Mouse (Mus musculus) limb, embryonic 11.5 days (tissue): Measurements from ENCODE around the gene 2610008E11Rik. TPM values are rescaled to one million over a fixed set of nuclear protein-coding genes. Genes with fewer than 3 reads are reported as not detected.

ENCODE experiments used
- ATAC-seq: fragments of 200-750 bp; cut with Nextera tagmentation; 2 replicates; pipeline ENCODE4 v1.8.0; 2017; ENCODE audit warnings: low read depth; ENCODE audit not compliant: insufficient number of reproducible peaks, low FRiP score, low TSS enrichment
- DNase-seq: peaks from one replicate; pipeline ENCODE4 v3.0.0-alpha.2; 2015; ENCODE audit warnings: low spot score
- H3K27ac ChIP-seq: fragments of 300-500 bp; sonication (generic); replicated peaks from 2 replicates; pipeline ENCODE4 v1.5.1; 2014; ENCODE audit warnings: low read depth, mild to moderate bottlenecking, low read length
- H3K27me3 ChIP-seq: fragments of 300-500 bp; sonication (generic); 2 replicates; pipeline ENCODE4 v1.6.1; 2014; ENCODE audit warnings: mild to moderate bottlenecking, low read length, mixed read lengths; ENCODE audit not compliant: control insufficient read depth, insufficient read depth
- H3K36me3 ChIP-seq: fragments of 300-500 bp; sonication (generic); 2 replicates; pipeline ENCODE4 v1.6.1; 2014; ENCODE audit warnings: mild to moderate bottlenecking, low read length, moderate library complexity, mixed read lengths; ENCODE audit not compliant: control insufficient read depth, insufficient read depth
- H3K4me1 ChIP-seq: fragments of 300-500 bp; sonication (generic); 2 replicates; pipeline ENCODE4 v1.6.1; 2014; ENCODE audit warnings: low read length, mixed read lengths; ENCODE audit not compliant: control insufficient read depth, insufficient read depth
- H3K4me2 ChIP-seq: fragments of 300-500 bp; sonication (generic); 2 replicates; pipeline ENCODE4 v1.6.1; 2014; ENCODE audit warnings: low read depth, mild to moderate bottlenecking, moderate library complexity; ENCODE audit not compliant: severe bottlenecking
- H3K4me3 ChIP-seq: fragments of 300-500 bp; sonication (generic); 2 replicates; pipeline ENCODE4 v1.5.1; 2014; ENCODE audit warnings: low read depth, low read length
- H3K9ac ChIP-seq: fragments of 300-500 bp; sonication (generic); 2 replicates; pipeline ENCODE4 v1.6.1; 2014; ENCODE audit warnings: mild to moderate bottlenecking, low read length
- H3K9me3 ChIP-seq: fragments of 300-500 bp; sonication (generic); 2 replicates; pipeline ENCODE4 v1.6.1; 2016; ENCODE audit warnings: low read length; ENCODE audit not compliant: control insufficient read depth
- WGBS: fragments of 180-500 bp; shearing (Covaris S2); extraction: QIAGEN DNeasy Blood & Tissue Kit; methylation state at CpG from one replicate; pipeline ENCODE4 v1.1.7; 2014; 5-methylcytosine and 5-hydroxymethylcytosine counted together
- polyA plus RNA-seq: library from polyadenylated mRNA; unstranded; fragments of >200 nt; fragmentation: Nextera tagmentation; extraction: Ambion mirVana; gene quantifications from 2 replicates; pipeline ENCODE4 v1.2.1, GENCODE M21; 2014

2610008E11Rik gene
- polyA plus RNA-seq, result 46.3 and 48.1 TPM in 2 replicates

DNA sequence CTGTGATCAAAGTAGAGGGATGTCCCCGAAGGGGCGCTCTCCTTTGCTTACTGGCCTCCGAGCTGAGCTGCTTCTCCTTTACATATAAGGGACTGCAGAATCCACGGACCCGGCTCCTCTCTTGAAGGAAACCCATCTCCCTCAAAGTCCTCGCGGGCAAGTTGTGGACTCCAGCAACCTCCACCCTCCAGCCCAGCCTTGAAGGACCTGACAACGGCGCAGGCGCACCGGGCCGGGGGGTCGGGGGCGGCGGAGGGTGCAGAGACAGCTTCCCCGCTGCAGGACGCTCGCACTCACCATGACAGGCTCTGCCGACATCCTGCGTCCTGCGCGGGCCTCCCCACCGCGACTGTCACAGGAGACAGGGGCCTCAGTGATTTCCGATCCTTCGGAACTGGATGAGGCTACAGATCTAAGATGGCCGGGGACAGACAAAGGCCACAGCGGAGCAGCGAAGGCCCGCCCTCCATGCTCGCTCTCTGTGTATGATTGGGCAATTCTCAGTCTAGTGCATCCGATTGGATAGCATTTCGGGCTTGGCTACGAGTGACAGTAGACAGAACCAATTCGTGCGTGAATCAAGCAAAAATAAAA lies at the start of gene 2610008E11Rik:
Gene 2610008E11Rik (minus strand): TSS at position 440 of the 594 bp plus-strand sequence.
- no peaks in the 10 kb centered on the region for H3K4me1 ChIP-seq
- H3K36me3 ChIP-seq, result peaks cover 7% of the 10 kb centered on the region
- peak within 1 kb of the TSS; percentile 84 for H3K27ac ChIP-seq
- H3K4me2 ChIP-seq, result peak within 1 kb of the TSS; percentile 48
- ATAC-seq, result peak; percentile 100
- peak within 1 kb of the TSS; percentile 99 for H3K9ac ChIP-seq
- peak; percentile 92 for DNase-seq
- no peaks in the 10 kb centered on the region for H3K9me3 ChIP-seq
- WGBS, result under 1% methylated on average over 36 of the region's 36 CpGs
- no peaks in the 10 kb centered on the region for H3K27me3 ChIP-seq
- peak within 1 kb of the TSS; percentile 89 for H3K4me3 ChIP-seq

DNA sequence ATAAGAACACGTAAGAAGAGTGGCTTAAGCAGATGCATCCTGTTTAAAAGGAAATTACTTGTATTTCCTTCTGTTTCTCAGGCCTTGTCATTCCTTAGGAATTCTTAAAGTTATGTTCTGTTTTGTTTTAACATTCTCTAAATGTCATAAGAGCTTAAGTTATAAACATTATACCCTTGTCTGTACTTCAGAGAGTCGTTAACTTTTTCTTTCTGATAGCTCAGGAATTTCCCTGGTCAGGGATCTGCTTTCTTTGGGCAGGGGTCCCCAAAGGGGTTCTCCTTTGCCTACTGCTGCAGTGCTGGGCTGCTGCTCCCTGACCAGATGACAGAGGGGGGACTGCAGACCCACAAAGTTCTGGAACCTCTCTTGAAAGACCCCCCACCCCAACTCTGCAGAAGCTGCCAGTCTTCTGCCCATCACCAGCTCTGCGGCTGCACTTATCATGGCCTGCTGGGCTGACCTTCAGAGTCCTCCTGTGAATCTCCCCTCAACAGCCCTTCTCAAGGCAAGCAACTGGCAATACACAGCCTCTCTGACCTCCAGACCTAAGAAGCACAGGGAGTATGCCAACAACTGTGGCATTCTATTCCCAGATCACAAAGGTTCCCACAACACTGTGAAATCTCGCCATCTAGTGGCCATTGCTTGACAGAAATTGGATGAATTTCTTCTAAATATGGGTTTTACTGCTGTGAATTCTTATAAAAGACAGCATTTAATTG lies 18.9 kb upstream of the 2610008E11Rik start:
- Histone ChIP-seq H3K9ac (no peak overlapping the region), H3K4me3 (no peak overlapping the region), H3K4me2 (no peak overlapping the region), H3K9me3 (no peaks in the 10 kb centered on the region), H3K36me3 (no peaks in the 10 kb centered on the region), H3K27ac (0 out of 2 replicates have a peak overlapping the region, but pooled peaks have one; percentile 8), H3K4me1 (no peaks in the 10 kb centered on the region), H3K27me3 (no peaks in the 10 kb centered on the region)
- DNase-seq (peak; percentile 67), ATAC-seq (no peak)
- WGBS, result 47% methylated on average over 4 of the region's 4 CpGs

DNA sequence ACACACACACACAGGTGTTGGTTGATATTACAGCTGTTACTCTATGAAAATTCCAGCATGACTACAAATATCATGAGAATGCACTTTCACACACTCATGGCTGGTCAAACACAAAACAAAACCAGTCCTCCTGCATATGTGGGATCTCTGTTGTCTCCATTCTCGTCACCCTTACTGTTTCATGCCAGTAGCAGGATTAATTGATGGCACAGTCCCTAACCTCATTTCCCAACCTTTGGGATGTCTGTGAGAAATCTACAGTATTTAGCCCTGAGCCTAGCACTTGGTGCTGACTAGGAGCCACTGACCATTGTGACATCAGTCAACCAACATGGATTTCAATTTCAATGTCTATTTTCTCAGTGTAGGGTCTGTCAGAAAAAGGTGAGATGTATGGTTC lies 17.7 kb upstream of the 2610008E11Rik start:
- DNase-seq, result no peak
- Histone ChIP-seq H3K4me2 (no peak overlapping the region), H3K9me3 (no peaks in the 10 kb centered on the region), H3K9ac (no peak overlapping the region), H3K4me1 (no peaks in the 10 kb centered on the region), H3K4me3 (no peak overlapping the region), H3K27ac (no peak overlapping the region), H3K36me3 (no peaks in the 10 kb centered on the region), H3K27me3 (no peaks in the 10 kb centered on the region)
- WGBS, result 68% methylated on average over 1 of the region's 1 CpGs
- no peak for ATAC-seq

DNA sequence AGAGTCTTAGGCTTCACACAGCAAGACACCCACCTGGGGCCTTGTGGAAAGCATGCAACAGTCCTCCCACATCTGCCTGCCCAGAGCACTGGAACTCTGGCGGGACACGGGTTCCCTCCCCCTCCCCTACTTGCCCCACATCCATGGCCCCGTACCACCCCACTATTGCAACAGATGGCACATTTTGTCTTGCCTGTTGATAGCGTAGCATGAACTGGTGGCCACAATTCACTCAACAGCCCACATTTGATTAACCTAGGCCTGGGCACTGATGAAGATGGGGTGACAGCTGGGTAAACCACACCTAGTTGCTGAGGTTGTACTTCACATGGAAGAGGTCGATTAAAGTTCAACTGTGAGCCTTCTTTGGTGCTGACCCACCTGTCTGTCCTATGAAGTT lies 13.1 kb upstream of the 2610008E11Rik start:
- no peak for ATAC-seq
- no peak overlapping the region for H3K9ac ChIP-seq
- DNase-seq, result no peak
- H3K4me3 ChIP-seq, result no peak overlapping the region
- H3K9me3 ChIP-seq, result no peaks in the 10 kb centered on the region
- WGBS, result 91% methylated on average over 5 of the region's 5 CpGs
- no peaks in the 10 kb centered on the region for H3K27me3 ChIP-seq
- no peak overlapping the region for H3K27ac ChIP-seq
- H3K4me1 ChIP-seq, result no peaks in the 10 kb centered on the region
- no peak overlapping the region for H3K4me2 ChIP-seq
- no peaks in the 10 kb centered on the region for H3K36me3 ChIP-seq

DNA sequence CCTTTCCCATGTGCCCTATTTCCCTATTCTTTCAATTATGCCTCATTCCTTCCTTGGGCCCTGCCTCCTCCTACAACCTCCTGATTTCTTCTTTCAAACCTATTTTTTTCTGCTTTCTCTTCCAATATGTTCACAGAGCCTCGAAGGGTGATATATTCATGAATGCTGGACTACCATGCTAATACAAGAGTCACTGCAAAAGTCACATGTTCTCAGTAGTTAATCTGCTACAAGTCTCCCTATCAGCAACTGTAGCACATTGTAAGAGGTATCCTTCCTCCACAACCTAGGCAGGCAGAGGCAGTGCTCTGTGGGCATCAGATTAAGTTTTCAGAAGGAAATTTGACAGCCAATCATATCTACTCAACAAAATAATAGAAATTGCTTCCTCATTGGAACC lies 11.8 kb upstream of the 2610008E11Rik start:
- no peak for ATAC-seq
- no peaks in the 10 kb centered on the region for H3K36me3 ChIP-seq
- 74% methylated on average over 1 of the region's 1 CpGs for WGBS

DNA sequence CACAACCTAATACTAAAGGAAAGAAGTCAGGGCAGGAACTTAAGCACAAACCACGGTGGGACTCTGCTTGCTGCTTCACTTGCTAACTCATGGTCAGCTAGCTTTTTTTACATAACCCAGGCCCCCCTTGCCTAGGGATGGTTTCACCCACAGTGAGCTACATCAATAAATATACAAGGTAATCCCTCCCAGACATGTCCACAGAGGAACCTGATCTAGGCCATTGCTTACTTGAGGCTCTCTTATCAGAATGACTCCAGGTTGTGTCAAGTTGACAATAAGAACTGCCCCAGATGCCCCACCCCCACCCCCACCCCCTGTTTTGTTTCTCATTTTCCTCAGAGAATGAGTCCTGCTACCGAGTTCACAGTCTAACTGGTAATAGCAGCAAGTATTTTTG lies 10.1 kb upstream of the 2610008E11Rik start:
- no peak overlapping the region for H3K9ac ChIP-seq
- 79% methylated on average over 2 of the region's 2 CpGs for WGBS
- DNase-seq, result no peak
- no peaks in the 10 kb centered on the region for H3K4me1 ChIP-seq
- no peaks in the 10 kb centered on the region for H3K9me3 ChIP-seq
- no peak overlapping the region for H3K4me3 ChIP-seq
- ATAC-seq, result no peak
- H3K27ac ChIP-seq, result no peak overlapping the region
- no peak overlapping the region for H3K4me2 ChIP-seq
- no peaks in the 10 kb centered on the region for H3K36me3 ChIP-seq
- no peaks in the 10 kb centered on the region for H3K27me3 ChIP-seq

More for the DNA sequence above, 11.8 kb upstream of the 2610008E11Rik start:
- H3K27me3 ChIP-seq, result no peaks in the 10 kb centered on the region
- H3K9ac ChIP-seq, result no peak overlapping the region
- no peak overlapping the region for H3K27ac ChIP-seq
- H3K4me3 ChIP-seq, result no peak overlapping the region
- no peak overlapping the region for H3K4me2 ChIP-seq
- no peaks in the 10 kb centered on the region for H3K9me3 ChIP-seq
- no peaks in the 10 kb centered on the region for H3K4me1 ChIP-seq
- DNase-seq, result no peak

DNA sequence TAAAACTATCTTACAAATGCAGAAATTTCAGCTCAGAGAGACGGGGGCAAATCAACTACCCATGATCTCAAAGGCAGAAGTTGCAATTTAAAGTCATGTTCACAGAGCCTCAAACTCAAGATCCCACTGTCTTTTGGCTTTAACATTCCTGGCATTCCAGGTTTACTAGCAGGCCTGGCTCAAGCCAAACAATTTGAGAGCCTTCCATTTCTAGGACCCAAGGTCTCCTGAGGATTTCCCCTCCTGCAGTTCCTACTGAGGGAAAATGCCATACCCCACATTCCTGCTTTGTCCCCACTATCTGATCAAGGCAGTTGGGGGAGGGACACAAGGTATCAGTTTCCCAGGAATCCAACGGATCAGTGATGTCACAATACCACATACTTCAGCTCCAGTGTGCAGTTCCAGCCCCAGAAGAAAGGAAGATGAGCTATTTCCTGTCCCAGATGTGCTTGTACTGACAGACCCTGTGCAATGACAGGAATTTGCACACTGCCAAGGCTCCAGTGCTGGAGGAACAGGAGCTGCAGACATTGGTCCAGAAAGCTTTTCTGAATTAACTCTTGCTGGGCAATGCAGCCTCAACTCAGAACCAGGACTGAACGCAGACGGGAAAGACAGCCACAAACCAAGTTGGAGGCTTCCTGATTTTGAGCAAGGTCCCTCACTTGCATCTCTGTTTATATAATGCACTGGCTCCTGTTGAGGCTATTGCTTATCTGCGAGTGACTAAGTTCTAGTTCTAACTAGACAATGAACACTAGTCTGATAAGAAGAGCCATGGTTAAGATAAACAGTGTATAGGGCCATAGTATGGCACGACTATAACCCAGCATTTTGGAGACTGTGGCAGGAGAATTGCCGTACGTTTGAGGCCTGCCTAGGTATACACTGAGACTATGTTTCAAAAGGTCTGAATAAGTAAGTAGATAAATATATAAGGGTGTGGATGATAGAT lies 9.2 kb upstream of the 2610008E11Rik start:
- Histone ChIP-seq H3K9ac (no peak overlapping the region), H3K4me2 (no peak overlapping the region), H3K27ac (no peak overlapping the region), H3K4me1 (no peaks in the 10 kb centered on the region), H3K4me3 (no peak overlapping the region), H3K9me3 (no peaks in the 10 kb centered on the region), H3K36me3 (no peaks in the 10 kb centered on the region), H3K27me3 (no peaks in the 10 kb centered on the region)
- DNase-seq, result no peak
- 0 out of 2 replicates have a peak, but pooled peaks have one; percentile 47 for ATAC-seq
- WGBS, result 70% methylated on average over 8 of the region's 8 CpGs

DNA sequence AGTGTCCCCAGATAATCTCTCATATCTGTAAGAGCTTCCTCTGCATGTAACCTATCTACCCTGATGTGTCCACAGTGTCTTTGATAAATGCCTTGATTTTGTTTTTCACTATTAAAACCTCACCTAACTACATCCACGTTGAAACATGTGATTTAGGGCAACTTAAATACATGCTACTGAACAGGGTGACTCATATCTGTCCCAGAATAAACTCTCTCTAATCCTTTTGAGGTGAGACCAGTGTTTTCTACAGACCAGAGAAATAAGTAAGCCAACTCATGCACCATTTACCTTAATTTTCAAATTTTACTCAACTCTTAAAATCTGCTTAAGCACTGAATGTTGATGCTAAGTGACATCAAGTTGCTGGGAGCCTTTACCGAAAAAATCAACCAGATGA lies 694 bp downstream of the 2610008E11Rik start:
- Histone ChIP-seq H3K9ac (peak overlapping the region; percentile 99), H3K27ac (no peak overlapping the region), H3K36me3 (peaks cover 10% of the 10 kb centered on the region), H3K9me3 (no peaks in the 10 kb centered on the region), H3K4me3 (peak overlapping the region; percentile 89), H3K4me1 (no peaks in the 10 kb centered on the region), H3K4me2 (peak overlapping the region; percentile 48), H3K27me3 (no peaks in the 10 kb centered on the region)
- ATAC-seq (no peak), DNase-seq (no peak)
- 14% methylated on average over 2 of the region's 2 CpGs for WGBS
